Mouse (Mus musculus) neural tube, embryonic 12.5 days (tissue): Measurements from ENCODE around the gene Med18. TPM values are rescaled to one million over a fixed set of nuclear protein-coding genes. Genes with fewer than 3 reads are reported as not detected.
"Not testable (repeated sequence)": the region's sequence is repeated elsewhere in the genome, so short reads cannot be mapped to it uniquely, and the experiment has no call there.

Experiments used
- ATAC-seq: fragments of 200-750 bp; cut with Nextera tagmentation; 2 replicates; pipeline ENCODE4 v1.8.0; 2017; ENCODE audit warnings: low read depth, mild to moderate bottlenecking, moderate TSS enrichment, moderate library complexity; ENCODE audit not compliant: low FRiP score
- H3K27ac ChIP-seq: fragments of 300-500 bp; sonication (generic); 2 replicates; pipeline ENCODE4 v1.5.1; 2016
- H3K27me3 ChIP-seq: fragments of 300-500 bp; sonication (generic); replicated peaks from 2 replicates; pipeline ENCODE4 v1.6.1; 2016; ENCODE audit warnings: mild to moderate bottlenecking
- H3K36me3 ChIP-seq: fragments of 300-500 bp; sonication (generic); 2 replicates; pipeline ENCODE4 v1.6.1; 2016; ENCODE audit warnings: mild to moderate bottlenecking
- H3K4me1 ChIP-seq: fragments of 300-500 bp; sonication (generic); 2 replicates; pipeline ENCODE4 v1.6.1; 2016
- H3K4me2 ChIP-seq: fragments of 300-500 bp; sonication (generic); replicated peaks from 2 replicates; pipeline ENCODE4 v1.6.1; 2016; ENCODE audit warnings: mild to moderate bottlenecking
- H3K4me3 ChIP-seq: fragments of 300-500 bp; sonication (generic); 2 replicates; pipeline ENCODE4 v1.5.1; 2016
- H3K9ac ChIP-seq: fragments of 300-500 bp; sonication (generic); 2 replicates; pipeline ENCODE4 v1.6.1; 2016; ENCODE audit warnings: mild to moderate bottlenecking
- H3K9me3 ChIP-seq: fragments of 300-500 bp; sonication (generic); 2 replicates; pipeline ENCODE4 v1.6.1; 2016; ENCODE audit warnings: mild to moderate bottlenecking
- WGBS: fragments of 180-500 bp; shearing (Covaris S2); methylation state at CpG from one replicate; pipeline ENCODE4 v1.1.7; 2016; 5-methylcytosine and 5-hydroxymethylcytosine counted together
- polyA plus RNA-seq: library from polyadenylated mRNA; unstranded; fragments of >200 nt; fragmentation: Nextera tagmentation; extraction: Ambion mirVana; gene quantifications from 2 replicates; pipeline ENCODE4 v1.2.1, GENCODE M21; 2016

Gene Med18
- polyA plus RNA-seq, 1 experiment from 2014 or later = 18.8 TPM

- H3K4me3 ChIP-seq = no peak overlapping the region
- H3K36me3 ChIP-seq = peaks cover 3% of the 10 kb centered on the region; the same call in 1 of the 2 replicates
- no peaks in the 10 kb centered on the region for H3K9me3 ChIP-seq
- 66% methylated on average over 10 of the region's 10 CpGs for WGBS
- no peaks in the 10 kb centered on the region for H3K27me3 ChIP-seq
- no peak overlapping the region for H3K4me2 ChIP-seq
- ATAC-seq = no peak
- no peak overlapping the region for H3K9ac ChIP-seq
- H3K4me1 ChIP-seq = peaks cover 12% of the 10 kb centered on the region
- H3K27ac ChIP-seq = 0 out of 2 replicates have a peak overlapping the region, but pooled peaks have one; percentile 15
Measured at GRCm38 (mm10) chr4:132492178-132493060, 28.7 kb upstream of the Med18 start.

- H3K9ac ChIP-seq = no peak overlapping the region
- 0 out of 2 replicates have a peak overlapping the region, but pooled peaks have one; percentile 15 for H3K27ac ChIP-seq
- 87% methylated on average over 6 of the region's 6 CpGs for WGBS
- H3K9me3 ChIP-seq = no peaks in the 10 kb centered on the region
- no peak for ATAC-seq
- no peak overlapping the region for H3K4me3 ChIP-seq
- peaks cover 12% of the 10 kb centered on the region for H3K4me1 ChIP-seq
- no peaks in the 10 kb centered on the region for H3K27me3 ChIP-seq
- no peak overlapping the region for H3K4me2 ChIP-seq
- 0 out of 2 replicates have a peak, but pooled peaks cover 2% of the 10 kb centered on the region for H3K36me3 ChIP-seq
Measured at GRCm38 (mm10) chr4:132491748-132492147, 28.0 kb upstream of the Med18 start.

DNA sequence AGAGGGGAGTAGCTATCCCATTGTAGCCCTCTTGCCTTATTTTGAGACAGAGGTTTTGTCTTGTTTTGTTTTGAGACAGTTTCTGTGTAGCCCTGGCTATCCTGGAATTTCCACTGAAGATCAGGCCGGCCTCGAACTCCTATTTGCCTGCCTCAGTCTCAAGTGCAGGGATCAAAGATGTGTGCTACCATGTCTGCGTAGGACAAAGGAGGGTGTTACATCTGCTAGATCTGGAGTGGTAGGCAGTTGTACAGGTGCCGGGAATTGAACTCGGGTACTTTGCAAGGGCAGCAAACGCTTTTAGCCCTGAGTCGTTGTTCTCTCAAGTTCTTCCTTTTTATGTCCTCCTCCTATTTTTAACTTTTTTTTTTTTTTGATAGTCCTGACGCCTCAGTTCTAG is 27.3 kb upstream of the Med18 start:
- H3K9ac ChIP-seq = no peak overlapping the region
- 93% methylated on average over 8 of the region's 8 CpGs for WGBS
- H3K4me2 ChIP-seq = no peak overlapping the region
- no peak for ATAC-seq
- 0 out of 2 replicates have a peak, but pooled peaks cover 2% of the 10 kb centered on the region for H3K36me3 ChIP-seq
- peaks cover 12% of the 10 kb centered on the region for H3K4me1 ChIP-seq
- no peak overlapping the region for H3K4me3 ChIP-seq
- H3K27me3 ChIP-seq = no peaks in the 10 kb centered on the region
- H3K27ac ChIP-seq = no peak overlapping the region
- H3K9me3 ChIP-seq = no peaks in the 10 kb centered on the region

GRCm38 (mm10) chr4:132490273-132491010 is 26.7 kb upstream of the Med18 start:
- no peak for ATAC-seq
- H3K36me3 ChIP-seq = 0 out of 2 replicates have a peak, but pooled peaks cover 2% of the 10 kb centered on the region

DNA sequence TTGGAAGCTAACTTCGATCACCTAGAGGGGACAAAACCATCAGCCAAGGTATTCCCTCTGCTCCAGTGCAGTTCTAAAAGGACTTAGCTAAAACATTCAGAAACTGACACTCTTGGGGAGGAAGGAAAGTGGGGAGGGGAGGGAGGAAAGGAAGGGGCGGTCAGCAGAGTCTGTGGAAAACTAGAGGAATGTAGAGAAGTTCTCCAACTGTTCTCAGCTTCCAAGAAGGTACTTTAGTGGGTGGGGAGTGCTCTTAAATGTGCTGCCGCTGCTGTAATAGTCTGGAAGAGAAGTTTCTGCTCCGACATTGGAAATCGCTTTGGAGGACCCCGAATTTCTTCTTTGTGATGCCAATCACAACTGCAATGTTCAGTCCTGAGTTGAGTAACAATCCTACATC is 25.3 kb upstream of the Med18 start:
- Histone ChIP-seq H3K36me3 (no peaks in the 10 kb centered on the region), H3K4me2 (no peak overlapping the region), H3K9ac (no peak overlapping the region), H3K4me1 (peaks cover 12% of the 10 kb centered on the region), H3K27me3 (no peaks in the 10 kb centered on the region), H3K9me3 (no peaks in the 10 kb centered on the region), H3K27ac (no peak overlapping the region), H3K4me3 (no peak overlapping the region)
- WGBS = 82% methylated on average over 6 of the region's 6 CpGs
- no peak for ATAC-seq

More at GRCm38 (mm10) chr4:132490273-132491010, 26.7 kb upstream of the Med18 start:
- 93% methylated on average over 15 of the region's 15 CpGs for WGBS
- H3K9me3 ChIP-seq = no peaks in the 10 kb centered on the region
- no peak overlapping the region for H3K4me2 ChIP-seq
- no peak overlapping the region for H3K9ac ChIP-seq
- peaks cover 12% of the 10 kb centered on the region for H3K4me1 ChIP-seq
- no peak overlapping the region for H3K4me3 ChIP-seq
- no peaks in the 10 kb centered on the region for H3K27me3 ChIP-seq
- H3K27ac ChIP-seq = no peak overlapping the region

DNA sequence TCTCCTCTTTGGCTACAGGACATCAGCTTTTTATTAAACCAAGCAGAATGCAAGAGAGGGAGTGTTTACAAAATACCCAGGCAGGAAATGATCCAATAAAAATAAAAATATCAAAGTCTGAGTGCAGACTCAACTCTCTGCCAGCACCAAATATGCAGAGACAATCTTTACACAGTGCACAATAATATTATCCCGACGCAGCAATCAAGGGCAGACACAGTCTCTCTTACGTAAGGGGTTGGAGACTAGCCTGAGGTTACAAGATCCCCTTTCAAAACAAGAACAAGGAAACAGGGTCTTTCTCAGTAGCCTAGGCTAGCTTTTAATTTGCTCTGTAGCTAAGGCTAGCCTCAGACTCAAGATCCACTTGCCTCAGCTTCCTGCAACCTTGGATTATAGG is 24.8 kb upstream of the Med18 start:
- no peak for ATAC-seq
- WGBS = 94% methylated on average over 3 of the region's 3 CpGs
- H3K4me3 ChIP-seq = no peak overlapping the region

GRCm38 (mm10) chr4:132484820-132485219 is 21.1 kb upstream of the Med18 start:
- Histone ChIP-seq H3K27me3 (no peaks in the 10 kb centered on the region), H3K9me3 (no peaks in the 10 kb centered on the region), H3K27ac (no peak overlapping the region), H3K36me3 (no peaks in the 10 kb centered on the region), H3K4me2 (no peak overlapping the region), H3K9ac (no peak overlapping the region), H3K4me1 (no peaks in the 10 kb centered on the region), H3K4me3 (no peak overlapping the region)
- no peak for ATAC-seq
- WGBS = 81% methylated on average over 5 of the region's 5 CpGs

More for the DNA sequence above, 24.8 kb upstream of the Med18 start:
- Histone ChIP-seq H3K4me1 (peaks cover 12% of the 10 kb centered on the region), H3K27me3 (no peaks in the 10 kb centered on the region), H3K27ac (no peak overlapping the region), H3K9me3 (no peaks in the 10 kb centered on the region), H3K9ac (no peak overlapping the region), H3K36me3 (no peaks in the 10 kb centered on the region), H3K4me2 (no peak overlapping the region)

GRCm38 (mm10) chr4:132484231-132484630 is 20.5 kb upstream of the Med18 start:
- Histone ChIP-seq H3K4me2 (no peak overlapping the region), H3K36me3 (no peaks in the 10 kb centered on the region), H3K9ac (no peak overlapping the region), H3K9me3 (no peaks in the 10 kb centered on the region), H3K27ac (no peak overlapping the region), H3K27me3 (no peaks in the 10 kb centered on the region), H3K4me3 (no peak overlapping the region), H3K4me1 (no peaks in the 10 kb centered on the region)
- WGBS = 81% methylated on average over 4 of the region's 4 CpGs
- no peak for ATAC-seq

- Histone ChIP-seq H3K27me3 (no peaks in the 10 kb centered on the region), H3K9ac (no peak overlapping the region), H3K36me3 (no peaks in the 10 kb centered on the region), H3K27ac (no peak overlapping the region), H3K9me3 (no peaks in the 10 kb centered on the region), H3K4me3 (no peak overlapping the region), H3K4me2 (no peak overlapping the region), H3K4me1 (no peaks in the 10 kb centered on the region)
- 79% methylated on average over 13 of the region's 13 CpGs for WGBS
- ATAC-seq = no peak
Measured at GRCm38 (mm10) chr4:132482956-132483608, 19.4 kb upstream of the Med18 start.

DNA sequence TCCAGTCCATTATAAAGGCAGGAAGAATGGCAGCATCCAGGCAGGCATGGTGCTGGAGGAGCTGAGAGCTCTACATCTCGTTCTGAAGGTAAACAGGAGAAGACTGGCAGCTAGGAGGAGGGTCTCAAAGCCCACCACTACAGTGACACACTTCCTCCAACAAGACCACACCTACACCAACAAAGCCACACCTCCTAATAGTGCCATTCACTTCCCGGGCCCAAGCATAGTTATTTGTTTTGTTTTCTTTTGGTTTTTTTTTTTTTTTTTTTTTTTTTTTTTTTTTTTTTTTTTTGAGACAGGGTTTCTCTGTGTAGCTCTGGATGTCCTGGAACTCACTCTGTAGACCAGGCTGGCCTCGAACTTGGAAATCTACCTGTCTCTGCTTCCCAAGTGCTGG is 18.4 kb upstream of the Med18 start:
- H3K4me2 ChIP-seq, H3K36me3 ChIP-seq, H3K27ac ChIP-seq, H3K9ac ChIP-seq, H3K4me1 ChIP-seq, H3K27me3 ChIP-seq, H3K4me3 ChIP-seq, H3K9me3 ChIP-seq, ATAC-seq: not testable (repeated sequence)
- WGBS = 84% methylated on average over 3 of the region's 3 CpGs

DNA sequence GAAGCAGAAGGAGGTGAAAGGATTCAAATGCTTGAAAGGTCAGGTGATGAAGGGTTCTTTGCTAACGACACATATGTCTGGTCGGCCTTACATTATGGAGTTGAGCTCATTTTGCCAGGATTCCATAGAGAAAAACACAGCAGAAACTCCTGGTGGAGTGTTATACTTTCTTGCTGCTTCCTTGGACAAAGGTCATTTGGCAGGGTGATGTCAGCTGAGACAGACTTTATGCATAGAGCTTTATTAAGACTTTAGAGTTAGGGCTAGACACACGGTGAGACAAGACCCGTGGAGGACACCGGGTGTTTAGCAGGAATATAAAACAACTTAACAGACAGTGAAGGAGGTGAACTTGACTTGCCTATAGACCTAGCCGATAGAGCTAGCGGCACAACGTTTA is 14.1 kb upstream of the Med18 start:
- Histone ChIP-seq H3K4me1 (no peaks in the 10 kb centered on the region), H3K4me2 (no peak overlapping the region), H3K36me3 (no peaks in the 10 kb centered on the region), H3K27me3 (no peaks in the 10 kb centered on the region), H3K9me3 (no peaks in the 10 kb centered on the region), H3K9ac (no peak overlapping the region), H3K4me3 (no peak overlapping the region), H3K27ac (no peak overlapping the region)
- 94% methylated on average over 8 of the region's 8 CpGs for WGBS
- ATAC-seq = no peak
